Mouse (Mus musculus): ENCODE measurements at regions not wholly inside any gene's neighbourhood (a gene's known extent, or its start where the extent isn't known, plus 50 kb on each side); places are given as distances from the start of the nearest gene placed in this dataset.

DNA sequence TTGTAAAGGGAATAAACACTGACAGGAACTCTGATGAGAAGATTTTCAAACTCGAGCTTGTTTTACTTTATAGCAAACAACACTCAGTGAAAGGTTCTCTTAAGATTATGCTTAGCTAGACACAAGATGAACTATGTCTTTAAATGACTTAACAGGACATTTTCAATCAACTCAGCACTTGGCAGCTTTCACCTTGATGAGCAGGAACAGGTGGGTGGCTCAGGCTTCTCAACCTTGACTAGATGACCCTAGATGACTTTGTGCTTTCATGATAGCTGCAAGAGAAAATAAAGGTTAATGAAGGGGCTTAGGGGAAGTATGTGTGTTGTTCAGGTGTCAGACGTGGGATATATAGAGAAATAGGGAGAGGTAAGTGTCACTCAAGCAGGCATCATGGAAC lies 728.1 kb upstream of the 4930444P10Rik start:
- TF ChIP-seq CTCF (IDR thresholded peaks at IDR 0.05; ENCODE audit: low read depth, low read length) (no peak), POLR2A (IDR thresholded peaks at IDR 0.05; ENCODE audit: borderline replicate concordance, low read depth, low read length) (no peak)
